Mouse (Mus musculus) left cerebral cortex, adult 2 months (tissue): ENCODE measurements around the gene Tor3a. TPM values are rescaled to one million over a fixed set of nuclear protein-coding genes. Genes with fewer than 3 reads are reported as not detected.

Source experiments
- DNase-seq, 2 experiments: peaks; one replicate each; pipeline ENCODE4 v3.0.0; 2021 to 2022; ENCODE audit warnings: low spot score in 2 of 2, mixed read lengths in 1 of 2; ENCODE audit errors: extremely low spot score in 1 of 2
- H3K27ac ChIP-seq: fragments of 200-600 bp; 2 replicates; pipeline ENCODE4 v1.8.1; 2022
- H3K4me3 ChIP-seq: fragments of 200-600 bp; 2 replicates; pipeline ENCODE4 v1.8.1; 2022
- CTCF ChIP-seq: fragments of 200-600 bp; IDR thresholded peaks from 2 replicates; pipeline ENCODE4 v1.8.1; 2022; ENCODE audit warnings: antibody characterized with exemption, mild to moderate bottlenecking, moderate library complexity
- intact Hi-C: fragments of 180-260 bp; cut with DNase I; formaldehyde crosslinking; loops from one replicate; pipeline ENCODE4 v1.15.1; 2025
- total RNA-seq, 2 experiments: library from RNA; stranded (reverse); gene quantifications; 2 replicates each; pipeline ENCODE4 v1.2.3; 2021

Gene Tor3a
- total RNA-seq, 2 experiments from 2014 or later = 7.3 to 7.9 TPM

DNA sequence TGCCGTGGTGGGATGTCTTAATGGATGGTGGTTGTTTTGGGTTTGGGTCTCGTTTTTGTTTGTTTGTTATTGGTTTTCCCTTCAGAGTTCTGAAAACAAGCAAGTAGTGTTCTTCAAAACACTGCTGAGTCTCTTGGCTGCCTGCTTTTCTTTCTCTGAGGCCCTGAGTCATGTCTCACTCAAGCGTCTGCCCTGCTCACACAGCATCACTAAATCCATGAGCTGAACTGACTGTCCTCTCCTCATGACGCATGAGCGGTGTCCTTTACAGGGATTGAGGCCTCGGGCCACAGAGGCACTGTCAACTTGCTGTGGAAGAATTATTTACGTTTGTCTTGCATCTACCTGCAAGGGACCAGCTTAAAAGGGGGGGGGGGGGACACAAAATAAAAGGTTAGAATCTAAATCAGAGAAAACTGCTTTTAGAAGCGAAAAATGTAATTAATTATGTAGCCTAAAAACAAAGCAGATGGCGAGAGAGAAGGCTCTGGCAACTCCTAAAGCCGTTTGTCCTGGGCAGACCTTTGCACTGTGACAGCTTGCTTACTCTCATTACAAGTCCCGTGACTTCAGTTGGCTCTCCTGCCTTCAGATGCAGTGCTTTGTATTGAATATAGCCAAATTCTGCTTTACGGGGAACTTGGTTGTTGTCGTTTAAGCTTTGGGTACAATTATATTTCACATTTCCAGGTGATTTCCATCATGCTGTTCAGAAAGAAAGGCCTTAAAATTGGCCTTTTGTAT, 29.2 kb downstream of the Tor3a start:
- intact Hi-C loops = no loop called here
- Histone ChIP-seq H3K4me3 (no peak overlapping the region), H3K27ac (no peak overlapping the region)
- no peak for TF ChIP-seq CTCF
- no peak for DNase-seq

DNA sequence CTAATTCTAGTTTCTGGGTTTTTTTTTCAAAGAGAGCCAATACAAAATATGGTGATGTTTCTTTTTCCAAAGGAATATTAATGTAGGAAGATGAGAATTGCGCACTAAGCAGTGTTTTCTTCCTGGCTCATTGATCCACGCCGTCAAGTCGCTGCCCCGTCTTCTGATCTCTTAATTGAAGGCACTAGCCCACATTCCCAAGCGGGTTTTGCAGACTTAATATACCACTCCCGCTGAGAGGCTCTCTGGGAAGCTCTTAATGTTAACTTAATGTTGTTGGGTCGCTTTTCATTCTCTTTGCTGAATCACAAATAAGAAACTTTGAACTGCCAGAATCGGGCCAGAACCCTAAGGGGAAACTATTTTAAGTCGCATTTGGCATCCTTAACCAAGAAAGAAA, 30.1 kb downstream of the Tor3a start:
- intact Hi-C loops = no loop called here
- no peak for DNase-seq
- H3K4me3 ChIP-seq = no peak overlapping the region
- no peak overlapping the region for H3K27ac ChIP-seq
- TF ChIP-seq CTCF = no peak

DNA sequence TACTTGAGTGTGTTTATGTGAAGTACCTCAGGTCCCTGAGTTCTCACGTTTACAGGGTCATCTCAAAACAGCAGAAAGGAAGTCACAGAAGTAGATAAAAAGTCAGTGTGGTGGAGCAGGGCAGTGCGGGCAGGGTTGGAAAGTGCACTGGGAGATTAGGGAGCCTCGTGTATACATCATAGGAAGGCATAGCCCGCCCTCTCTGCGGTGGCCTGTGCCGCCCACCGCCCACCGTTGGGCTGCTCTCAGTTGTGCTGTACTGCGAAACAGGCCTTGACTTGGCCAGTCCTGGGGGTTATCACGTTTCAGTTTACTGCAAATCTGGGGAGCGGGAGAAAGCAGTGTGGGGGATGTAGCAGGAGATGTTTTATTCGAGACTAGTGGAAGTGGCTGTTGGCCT, 31.3 kb downstream of the Tor3a start:
- intact Hi-C loops = no loop called here

DNA sequence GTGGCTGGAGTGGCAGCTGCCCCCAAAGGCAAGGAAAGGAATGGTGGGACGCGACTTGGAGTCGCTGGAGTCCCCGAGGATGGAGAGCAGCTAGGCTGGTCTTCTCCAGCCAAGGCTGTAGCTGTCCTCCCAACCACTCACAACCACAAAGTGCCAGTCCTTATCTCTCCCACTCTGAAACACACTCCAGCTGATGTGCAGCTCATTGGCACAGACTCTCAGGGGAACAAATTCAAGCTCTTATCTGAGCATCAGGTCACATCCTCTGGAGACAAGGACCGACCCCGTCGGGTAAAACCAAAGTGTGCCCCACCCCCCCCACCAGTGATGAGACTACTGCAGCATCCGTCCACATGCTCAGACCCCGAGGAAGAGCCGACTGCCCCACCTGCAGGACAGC, 32.3 kb downstream of the Tor3a start:
- intact Hi-C loops = no loop called here
- no peak for TF ChIP-seq CTCF
- no peak overlapping the region for H3K4me3 ChIP-seq

More for the DNA sequence above, 31.3 kb downstream of the Tor3a start:
- Histone ChIP-seq H3K27ac (no peak overlapping the region), H3K4me3 (no peak overlapping the region)
- TF ChIP-seq CTCF = no peak
- no peak for DNase-seq

DNA sequence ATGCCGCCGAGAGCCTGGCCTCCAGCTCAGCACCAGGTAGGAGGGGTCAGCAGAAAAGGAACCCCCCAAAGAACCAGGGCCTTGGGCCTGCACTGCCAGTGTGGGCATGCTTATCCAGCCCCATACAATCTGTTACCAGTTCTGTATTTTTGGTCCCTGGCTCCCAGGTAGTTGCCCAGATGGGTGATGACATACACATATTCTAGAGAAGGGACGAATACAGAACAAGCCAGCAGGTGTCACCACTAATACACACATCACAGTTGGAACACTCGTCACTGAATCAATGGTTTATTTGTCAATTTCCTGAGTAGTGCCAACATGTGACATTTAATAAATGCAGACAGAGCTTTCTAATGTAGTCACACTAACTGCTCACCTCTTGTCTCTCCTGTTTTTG, 33.6 kb downstream of the Tor3a start:
- no peak for DNase-seq
- H3K27ac ChIP-seq = no peak overlapping the region
- no peak overlapping the region for H3K4me3 ChIP-seq
- intact Hi-C loops = no loop called here
- peak; percentile 44 for TF ChIP-seq CTCF

More for the DNA sequence above, 32.3 kb downstream of the Tor3a start:
- no peak overlapping the region for H3K27ac ChIP-seq
- no peak for DNase-seq

DNA sequence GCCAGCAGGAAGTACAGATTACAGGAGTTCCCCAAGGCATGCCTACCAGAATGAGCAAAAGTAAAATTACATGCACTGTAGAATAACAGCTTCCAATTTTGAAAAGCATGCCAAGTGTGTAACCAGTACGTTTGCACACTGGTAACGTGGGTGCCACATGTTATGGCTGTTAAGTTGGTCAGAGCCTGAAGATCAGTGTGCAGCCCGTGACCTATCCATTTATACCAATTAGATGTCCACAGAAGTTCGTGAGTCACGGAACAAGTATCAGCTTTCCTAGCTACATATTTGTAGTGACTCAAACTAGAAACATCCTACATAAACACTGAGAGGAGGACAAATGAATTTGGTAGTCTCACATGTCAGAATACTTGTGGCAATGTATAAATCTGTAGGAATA, 34.7 kb downstream of the Tor3a start:
- intact Hi-C loops = no loop called here
- DNase-seq = no peak
- TF ChIP-seq CTCF = no peak

DNA sequence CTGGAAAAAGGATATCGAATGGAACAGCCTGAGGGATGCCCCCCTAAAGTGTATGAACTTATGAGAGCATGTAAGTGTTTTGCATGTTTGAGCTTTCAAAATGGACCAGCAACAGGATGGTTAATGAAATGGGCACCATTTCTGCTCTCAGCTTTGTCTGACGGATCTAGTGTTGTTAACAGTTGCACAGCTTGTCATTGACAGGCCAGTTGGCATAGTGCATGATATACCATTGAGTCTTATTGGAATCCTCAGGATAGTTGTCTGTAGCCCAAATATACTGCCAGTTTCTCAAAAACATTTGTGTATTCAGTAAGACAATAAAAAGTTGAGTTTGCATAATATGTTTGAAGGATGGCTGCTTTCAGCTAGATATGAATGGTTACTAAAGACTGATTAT, 39.0 kb downstream of the Tor3a start:
- H3K4me3 ChIP-seq = no peak overlapping the region
- no peak for TF ChIP-seq CTCF
- H3K27ac ChIP-seq = no peak overlapping the region
- intact Hi-C loops = no loop called here
- no peak for DNase-seq

More for the DNA sequence above, 34.7 kb downstream of the Tor3a start:
- no peak overlapping the region for H3K27ac ChIP-seq
- no peak overlapping the region for H3K4me3 ChIP-seq

DNA sequence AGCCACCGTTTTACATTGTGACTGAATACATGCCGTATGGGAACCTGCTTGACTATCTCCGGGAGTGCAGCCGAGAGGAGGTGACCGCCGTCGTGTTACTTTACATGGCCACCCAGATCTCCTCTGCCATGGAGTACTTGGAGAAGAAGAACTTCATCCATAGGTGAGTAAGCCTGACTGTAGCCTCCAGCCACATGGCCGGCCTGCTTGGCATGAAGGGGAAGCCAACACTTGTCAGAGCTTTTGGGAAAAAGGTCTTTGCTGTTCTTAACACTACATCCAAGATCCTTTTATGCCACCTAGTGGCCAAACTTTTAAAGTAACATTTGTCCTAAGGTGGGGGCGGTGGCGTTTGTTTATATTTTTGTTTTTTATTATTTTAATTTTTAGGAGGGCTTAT, 41.1 kb downstream of the Tor3a start:
- Histone ChIP-seq H3K4me3 (no peak overlapping the region), H3K27ac (no peak overlapping the region)
- DNase-seq = no peak
- intact Hi-C loops = loop anchor here (2.0 to 5.0 kb wide), 4 partner anchors 51 to 212 kb away; partner anchors contain the start of genes Abl2 and Axdnd1
- TF ChIP-seq CTCF = peak; percentile 78

DNA sequence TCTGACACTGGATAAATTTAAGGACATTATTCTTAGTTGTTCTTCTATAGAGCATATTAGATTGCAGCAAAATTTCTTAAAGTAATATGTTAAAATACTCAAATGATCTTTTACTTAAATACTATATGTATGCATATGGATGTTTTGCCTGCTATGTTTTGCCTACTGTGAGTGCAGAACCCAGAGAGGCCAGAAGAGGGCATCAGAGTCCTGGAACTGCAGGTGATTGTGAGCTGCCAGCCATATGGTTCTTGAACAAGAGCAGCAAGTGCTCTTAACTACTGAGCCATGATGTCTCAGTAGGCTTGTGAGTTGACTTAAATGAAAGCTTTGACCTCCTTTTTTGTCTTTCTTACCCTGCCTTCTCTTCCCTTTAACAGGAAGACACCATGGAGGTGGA, 43.2 kb downstream of the Tor3a start:
- H3K4me3 ChIP-seq = no peak overlapping the region
- intact Hi-C loops = loop anchor here (5.0 kb wide), 2 partner anchors 49 to 74 kb away; partner anchors contain the start of gene Abl2
- DNase-seq = no peak
- TF ChIP-seq CTCF = peak; percentile 39
- no peak overlapping the region for H3K27ac ChIP-seq

DNA sequence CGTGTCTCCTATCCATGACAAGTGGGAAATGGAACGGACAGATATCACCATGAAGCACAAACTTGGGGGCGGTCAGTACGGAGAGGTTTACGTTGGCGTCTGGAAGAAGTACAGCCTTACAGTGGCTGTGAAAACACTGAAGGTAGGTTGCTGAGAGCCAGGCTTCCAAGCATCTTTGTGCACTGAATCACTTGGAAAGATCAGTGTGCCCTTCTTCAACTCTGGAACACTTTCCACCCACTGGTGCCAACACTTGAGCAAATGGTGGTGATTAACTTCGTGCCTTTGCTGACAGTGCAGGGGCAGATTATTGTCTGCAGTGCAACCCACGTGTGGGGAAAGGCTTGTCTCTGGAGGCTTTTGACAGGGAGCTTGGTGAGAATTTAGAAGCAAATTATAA, 44.2 kb downstream of the Tor3a start:
- Histone ChIP-seq H3K27ac (no peak overlapping the region), H3K4me3 (no peak overlapping the region)
- DNase-seq = peak in 1 of 2 experiments; percentile 38
- no peak for TF ChIP-seq CTCF
- intact Hi-C loops = loop anchor here (5.0 kb wide), 2 partner anchors 48 to 73 kb away; partner anchors contain the start of gene Abl2

DNA sequence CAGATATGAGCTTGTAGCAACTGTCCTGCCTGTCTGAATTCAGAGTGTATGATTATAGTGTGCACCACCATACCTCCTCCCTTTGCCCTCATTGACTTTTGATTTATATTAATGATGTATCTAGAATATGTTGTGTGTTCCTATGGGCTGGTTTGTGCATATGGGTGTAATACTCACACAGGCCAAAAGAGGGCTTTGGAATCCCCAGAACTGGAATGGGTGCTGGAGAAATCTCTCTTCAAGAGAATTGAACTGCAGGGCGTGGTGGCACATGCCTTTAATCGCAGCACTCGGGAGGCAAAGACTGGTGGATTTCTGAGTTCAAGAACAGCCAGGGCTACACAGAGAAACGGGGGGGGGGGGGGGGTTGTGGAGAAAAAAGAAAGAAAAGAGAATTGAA, 47.4 kb downstream of the Tor3a start:
- intact Hi-C loops = no loop called here

DNA sequence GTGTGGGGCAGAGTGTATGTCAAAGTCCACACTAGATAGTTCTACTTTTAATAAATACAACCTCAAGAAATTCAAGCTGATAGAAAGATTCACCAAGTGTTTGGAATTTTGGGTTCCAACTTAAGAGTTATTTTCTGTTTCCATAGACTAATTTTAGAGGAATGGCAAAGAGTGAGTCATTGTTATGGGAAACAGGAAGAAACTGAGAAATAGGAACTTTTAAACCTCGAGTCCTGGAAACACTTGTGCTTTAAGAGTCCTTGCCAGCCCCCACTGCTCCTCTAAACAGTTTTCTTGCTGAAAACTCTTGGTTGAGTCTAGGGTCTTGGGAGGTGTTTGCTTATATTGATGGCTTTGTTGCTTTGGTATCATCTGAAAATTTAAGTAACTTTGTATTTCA, 49.9 kb downstream of the Tor3a start:
- no peak overlapping the region for H3K27ac ChIP-seq
- no peak overlapping the region for H3K4me3 ChIP-seq
- DNase-seq = no peak
- no peak for TF ChIP-seq CTCF
- intact Hi-C loops = no loop called here

More for the DNA sequence above, 47.4 kb downstream of the Tor3a start:
- peak; percentile 29 for TF ChIP-seq CTCF
- DNase-seq = no peak
- Histone ChIP-seq H3K4me3 (no peak overlapping the region), H3K27ac (no peak overlapping the region)

DNA sequence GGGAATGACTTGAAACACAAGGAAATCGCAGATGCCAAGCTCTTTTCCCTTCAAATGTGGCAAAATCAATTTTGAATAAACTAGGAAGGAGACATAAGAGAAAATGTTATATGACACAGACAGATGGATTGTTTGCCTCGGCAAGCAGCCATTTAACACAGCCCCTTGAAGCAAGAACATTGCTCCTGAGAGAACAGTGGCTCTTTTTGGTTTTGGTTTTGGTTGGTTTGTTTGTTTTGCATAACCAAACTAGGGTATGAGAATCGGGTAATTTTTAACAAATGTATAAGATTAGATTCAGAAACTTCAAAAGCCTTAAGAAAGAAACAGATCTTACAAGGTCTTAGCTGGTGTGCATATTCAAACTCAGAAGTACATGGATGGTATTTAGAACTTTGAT, 53.2 kb downstream of the Tor3a start:
- no peak for DNase-seq
- TF ChIP-seq CTCF = no peak
- Histone ChIP-seq H3K27ac (no peak overlapping the region), H3K4me3 (no peak overlapping the region)
- intact Hi-C loops = no loop called here
